Mouse (Mus musculus): ENCODE results near the gene Fat4. TPM values are rescaled to one million over a fixed set of nuclear protein-coding genes. Genes with fewer than 3 reads are reported as not detected.

Gene Fat4
- total and polyA plus RNA-seq, 3 experiments, result not detected

DNA sequence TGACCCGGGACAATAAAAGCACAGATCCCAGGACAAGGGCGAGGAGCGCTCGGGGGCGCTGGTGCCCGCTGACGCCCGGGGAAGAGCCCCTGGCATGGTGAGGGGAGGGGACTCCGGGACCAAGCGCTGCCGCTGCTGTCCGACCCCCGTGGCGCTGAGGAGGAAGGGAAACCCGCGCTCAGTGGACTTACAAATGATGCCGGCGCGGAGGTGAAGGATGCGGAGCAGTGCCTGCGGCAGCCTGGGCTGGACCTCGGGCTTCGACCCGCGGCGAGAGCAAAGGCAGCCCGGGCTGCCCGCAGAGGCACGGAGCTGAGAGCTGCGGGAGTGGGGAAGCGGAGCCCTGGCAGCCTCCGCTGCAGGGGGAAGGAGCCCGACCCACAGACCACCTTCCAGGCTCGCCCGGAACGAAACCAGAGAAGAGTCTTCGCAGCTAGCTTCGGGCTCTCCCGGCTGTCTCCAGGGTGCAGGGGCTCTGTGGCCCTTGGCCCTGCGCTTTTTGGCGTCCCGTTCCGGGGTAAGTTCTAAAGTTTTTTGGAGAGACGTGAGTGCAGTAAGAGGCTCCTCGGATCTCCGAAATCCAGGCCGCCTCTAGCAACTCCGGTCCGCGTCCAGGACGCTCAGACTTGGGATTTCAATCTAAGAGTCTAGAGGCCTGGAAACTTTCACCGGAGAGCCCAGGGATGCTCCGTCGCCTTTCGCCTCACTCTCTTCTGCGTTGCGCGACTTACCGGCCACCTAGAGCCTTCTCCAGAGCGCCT, 499 bp upstream of the Fat4 start:
- no peaks in the 10 kb centered on the region for H3K4me1 ChIP-seq (ENCODE audit: control insufficient read depth in 1 of 2, insufficient read depth in 2 of 2, low read length in 2 of 2)
- no peaks in the 10 kb centered on the region for H3K27me3 ChIP-seq (ENCODE audit: control insufficient read depth in 1 of 2, insufficient read depth in 2 of 2, low read length in 2 of 2)
- H3K36me3 ChIP-seq (ENCODE audit: control insufficient read depth in 1 of 2, insufficient read depth in 2 of 2, low read length in 2 of 2), result no peaks in the 10 kb centered on the region
- H3K9ac ChIP-seq (ENCODE audit: control insufficient read depth, low read depth, low read length, poor library complexity, severe bottlenecking), result no peak overlapping the region
- H3K9me3 ChIP-seq (replicated peaks; ENCODE audit: insufficient read depth, low read length), result no peaks in the 10 kb centered on the region
- no peak overlapping the region for H3K4me3 ChIP-seq (ENCODE audit: control insufficient read depth in 1 of 2, insufficient read depth in 1 of 2, low read depth in 2 of 2, low read length in 2 of 2)
- H3K27ac ChIP-seq (ENCODE audit: control insufficient read depth, low read depth, low read length), result no peak overlapping the region
- no peak for TF ChIP-seq BHLHE40 (IDR thresholded peaks at IDR 0.05; ENCODE audit: borderline replicate concordance, low read depth, low read length)
- no peak for TF ChIP-seq USF2 (IDR thresholded peaks at IDR 0.05; ENCODE audit: borderline replicate concordance in 1 of 2, insufficient read depth in 1 of 2, low read depth in 1 of 2, low read length in 2 of 2)
- no peak for TF ChIP-seq GATA1 (IDR thresholded peaks at IDR 0.05; ENCODE audit: low read depth, low read length)
- TF ChIP-seq POLR2A (IDR thresholded peaks at IDR 0.05; ENCODE audit: control insufficient read depth in 1 of 2, insufficient read depth in 1 of 2, low read depth in 1 of 2, low read length in 2 of 2, poor library complexity in 1 of 2), result no peak
- TF ChIP-seq ZC3H11A (IDR thresholded peaks at IDR 0.05; ENCODE audit: low read depth, low read length), result no peak
- TF ChIP-seq ZMIZ1 (IDR thresholded peaks at IDR 0.05; ENCODE audit: low read depth, low read length), result no peak
- TF ChIP-seq MXI1 (IDR thresholded peaks at IDR 0.05; ENCODE audit: low read depth, low read length), result no peak
- no peak for TF ChIP-seq SIN3A (IDR thresholded peaks at IDR 0.05; ENCODE audit: low read length)
- no peak for TF ChIP-seq NRF1 (IDR thresholded peaks at IDR 0.05; ENCODE audit: insufficient read depth, low read depth, low read length, poor library complexity, severe bottlenecking)
- TF ChIP-seq CHD2 (IDR thresholded peaks at IDR 0.05; ENCODE audit: low read length), result no peak
- no peak for TF ChIP-seq TBP (IDR thresholded peaks at IDR 0.05; ENCODE audit: low read depth, low read length)
- no peak for TF ChIP-seq RAD21 (IDR thresholded peaks at IDR 0.05; ENCODE audit: low read depth, low read length)
- TF ChIP-seq USF1 (IDR thresholded peaks at IDR 0.05; ENCODE audit: low read depth, low read length), result no peak
- TF ChIP-seq POLR2AphosphoS5 (IDR thresholded peaks at IDR 0.05; ENCODE audit: borderline replicate concordance, low read depth, low read length), result no peak
- no peak for TF ChIP-seq KAT2A (conservative IDR thresholded peaks at IDR 0.05; ENCODE audit: low read depth, low read length)
- TF ChIP-seq MAZ (IDR thresholded peaks at IDR 0.05; ENCODE audit: low read depth, low read length), result no peak
- TF ChIP-seq POLR2AphosphoS2 (IDR thresholded peaks at IDR 0.05; ENCODE audit: low read length), result no peak
- no peak for TF ChIP-seq MAFK (IDR thresholded peaks at IDR 0.05; ENCODE audit: borderline replicate concordance, low read depth, low read length)
- TF ChIP-seq ZNF384 (IDR thresholded peaks at IDR 0.05; ENCODE audit: low read depth, low read length), result no peak
- H3K79me2 ChIP-seq (ENCODE audit: control insufficient read depth, insufficient read depth, low read length, poor library complexity), result no peaks in the 10 kb centered on the region
- DNase-seq (ENCODE audit: low read depth, low spot score), result no peak

DNA sequence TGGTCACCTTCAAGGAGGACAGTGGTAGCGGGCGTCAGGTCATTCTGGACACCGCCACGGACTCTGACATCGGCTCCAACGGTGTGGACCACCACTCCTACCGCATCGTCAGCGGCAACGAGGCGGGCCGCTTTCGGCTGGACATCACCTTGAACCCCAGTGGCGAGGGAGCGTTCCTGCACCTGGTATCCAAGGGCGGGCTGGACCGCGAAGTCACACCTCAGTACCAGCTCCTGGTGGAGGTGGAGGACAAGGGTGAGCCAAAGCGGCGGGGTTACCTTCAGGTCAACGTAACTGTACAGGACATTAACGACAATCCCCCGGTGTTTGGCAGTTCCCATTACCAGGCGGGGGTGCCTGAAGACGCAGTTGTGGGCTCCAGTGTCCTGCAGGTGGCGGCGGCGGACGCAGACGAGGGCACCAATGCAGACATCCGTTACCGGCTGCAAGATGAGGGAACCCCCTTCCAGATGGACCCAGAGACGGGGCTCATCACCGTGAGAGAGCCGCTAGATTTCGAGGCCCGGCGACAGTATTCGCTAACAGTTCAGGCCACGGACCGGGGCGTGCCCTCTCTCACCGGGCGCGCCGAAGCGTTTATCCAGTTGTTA, 746 bp downstream of the Fat4 start:
- DNase-seq (ENCODE audit: low read depth, low spot score), result no peak
- Histone ChIP-seq H3K9me3 (replicated peaks; ENCODE audit: insufficient read depth, low read length) (no peaks in the 10 kb centered on the region), H3K4me1 (ENCODE audit: control insufficient read depth in 1 of 2, insufficient read depth in 2 of 2, low read length in 2 of 2) (no peaks in the 10 kb centered on the region), H3K27ac (ENCODE audit: control insufficient read depth, low read depth, low read length) (no peak overlapping the region), H3K9ac (ENCODE audit: control insufficient read depth, low read depth, low read length, poor library complexity, severe bottlenecking) (no peak overlapping the region), H3K27me3 (ENCODE audit: control insufficient read depth in 1 of 2, insufficient read depth in 2 of 2, low read length in 2 of 2) (no peaks in the 10 kb centered on the region), H3K4me3 (ENCODE audit: control insufficient read depth in 1 of 2, insufficient read depth in 1 of 2, low read depth in 2 of 2, low read length in 2 of 2) (no peak overlapping the region), H3K79me2 (ENCODE audit: control insufficient read depth, insufficient read depth, low read length, poor library complexity) (no peaks in the 10 kb centered on the region), H3K36me3 (ENCODE audit: control insufficient read depth in 1 of 2, insufficient read depth in 2 of 2, low read length in 2 of 2) (no peaks in the 10 kb centered on the region)
- no peak for TF ChIP-seq UBTF (IDR thresholded peaks at IDR 0.05; ENCODE audit: borderline replicate concordance, insufficient read depth, low read depth, low read length)
- no peak for TF ChIP-seq CTCF (IDR thresholded peaks at IDR 0.05 in 2 of 3, conservative IDR thresholded peaks at IDR 0.05 in 1 of 3; ENCODE audit: control insufficient read depth in 1 of 3, insufficient read depth in 1 of 3, low read depth in 2 of 3, low read length in 3 of 3, poor library complexity in 1 of 3, severe bottlenecking in 1 of 3)
- no peak for TF ChIP-seq GABPA (IDR thresholded peaks at IDR 0.05; ENCODE audit: low read depth, low read length)
- TF ChIP-seq USF2 (IDR thresholded peaks at IDR 0.05; ENCODE audit: borderline replicate concordance in 1 of 2, insufficient read depth in 1 of 2, low read depth in 1 of 2, low read length in 2 of 2), result no peak
- no peak for TF ChIP-seq RAD21 (IDR thresholded peaks at IDR 0.05; ENCODE audit: low read depth, low read length)
- TF ChIP-seq MAFK (IDR thresholded peaks at IDR 0.05; ENCODE audit: borderline replicate concordance, low read depth, low read length), result no peak
- TF ChIP-seq TAL1 (IDR thresholded peaks at IDR 0.05; ENCODE audit: low read length), result no peak
- no peak for TF ChIP-seq EP300 (IDR thresholded peaks at IDR 0.05; ENCODE audit: low read depth in 1 of 2, low read length in 2 of 2)
- no peak for TF ChIP-seq RCOR1 (IDR thresholded peaks at IDR 0.05; ENCODE audit: low read depth, low read length)
- TF ChIP-seq ETS1 (IDR thresholded peaks at IDR 0.05; ENCODE audit: low read depth, low read length), result no peak
- TF ChIP-seq MYC (IDR thresholded peaks at IDR 0.05; ENCODE audit: low read depth, low read length), result no peak
- no peak for TF ChIP-seq GATA1 (IDR thresholded peaks at IDR 0.05; ENCODE audit: low read depth, low read length)
- TF ChIP-seq ZKSCAN1 (IDR thresholded peaks at IDR 0.05; ENCODE audit: low read depth, low read length), result no peak
- TF ChIP-seq MAZ (IDR thresholded peaks at IDR 0.05; ENCODE audit: low read depth, low read length), result no peak
- TF ChIP-seq JUND (IDR thresholded peaks at IDR 0.05; ENCODE audit: low read depth, low read length), result no peak
- no peak for TF ChIP-seq ZC3H11A (IDR thresholded peaks at IDR 0.05; ENCODE audit: low read depth, low read length)
